Mouse (Mus musculus) heart, postnatal 0 days (tissue): ENCODE measurements around the gene Oard1. TPM values are rescaled to one million over a fixed set of nuclear protein-coding genes. Genes with fewer than 3 reads are reported as not detected.

Source experiments
- ATAC-seq: fragments of 200-750 bp; cut with Nextera tagmentation; 2 replicates; pipeline ENCODE4 v1.8.0; 2017; ENCODE audit warnings: low read depth, moderate number of reproducible peaks, moderate library complexity; ENCODE audit not compliant: insufficient read depth
- DNase-seq: peaks from one replicate; pipeline ENCODE4 v3.0.0-alpha.2; 2016; ENCODE audit warnings: low spot score
- H3K27ac ChIP-seq: fragments of 300-500 bp; sonication (generic); 2 replicates; pipeline ENCODE4 v1.5.1; 2014; ENCODE audit warnings: low read depth, mild to moderate bottlenecking
- H3K27me3 ChIP-seq: fragments of 300-500 bp; sonication (generic); 2 replicates; pipeline ENCODE4 v1.6.1; 2014; ENCODE audit warnings: low read length, mixed read lengths; ENCODE audit not compliant: control insufficient read depth, insufficient read depth
- H3K36me3 ChIP-seq: fragments of 300-500 bp; sonication (generic); replicated peaks from 2 replicates; pipeline ENCODE4 v1.6.1; 2014; ENCODE audit warnings: low read length, mixed read lengths; ENCODE audit not compliant: control insufficient read depth, insufficient read depth
- H3K4me1 ChIP-seq: fragments of 300-500 bp; sonication (generic); 2 replicates; pipeline ENCODE4 v1.6.1; 2014; ENCODE audit warnings: antibody characterized with exemption; ENCODE audit not compliant: control insufficient read depth, insufficient read depth
- H3K4me2 ChIP-seq: fragments of 300-500 bp; sonication (generic); 2 replicates; pipeline ENCODE4 v1.6.1; 2014; ENCODE audit warnings: low read depth, mild to moderate bottlenecking, low read length, moderate library complexity
- H3K4me3 ChIP-seq: fragments of 300-500 bp; sonication (generic); 2 replicates; pipeline ENCODE4 v1.5.1; 2014; ENCODE audit warnings: low read depth, low read length
- H3K9ac ChIP-seq: fragments of 300-500 bp; sonication (generic); replicated peaks from 2 replicates; pipeline ENCODE4 v1.6.1; 2014; ENCODE audit warnings: low read depth, low read length, mixed read lengths
- H3K9me3 ChIP-seq: fragments of 300-500 bp; sonication (generic); replicated peaks from 2 replicates; pipeline ENCODE4 v1.6.1; 2016; ENCODE audit warnings: low read length; ENCODE audit not compliant: control insufficient read depth
- CTCF ChIP-seq: IDR thresholded peaks from 2 replicates; pipeline ENCODE4 v1.5.1; 2016; ENCODE audit warnings: antibody characterized with exemption, control low read depth, low read depth
- EP300 ChIP-seq: IDR thresholded peaks from 2 replicates; pipeline ENCODE4 v1.6.1; 2016; ENCODE audit warnings: antibody characterized with exemption, low read depth
- WGBS: fragments of 180-500 bp; shearing (Covaris S2); extraction: QIAGEN DNeasy Blood & Tissue Kit; methylation state at CpG from one replicate; pipeline ENCODE4 v1.1.7; 2014; 5-methylcytosine and 5-hydroxymethylcytosine counted together
- polyA plus RNA-seq: library from polyadenylated mRNA; unstranded; fragments of >200 nt; fragmentation: Nextera tagmentation; extraction: Ambion mirVana; gene quantifications from 2 replicates; pipeline ENCODE4 v1.2.1, GENCODE M21; 2015
- total RNA-seq: library from RNA; depleted of rRNA; stranded (reverse); fragments of >200 nt; gene quantifications from 2 replicates; pipeline ENCODE4 v1.2.3, GENCODE M21; 2014; ENCODE audit warnings: low replicate concordance

Oard1 gene
- total and polyA plus RNA-seq, 2 experiments from 2014 or later = 7.1 to 30.3 TPM

- WGBS = under 1% methylated on average over 46 of the region's 47 CpGs
- 0 out of 2 replicates have a peak, but pooled peaks cover 6% of the 10 kb centered on the region for H3K36me3 ChIP-seq
These were observed 1.1 kb upstream of the Oard1 start for GRCm38 (mm10) chr17:48408526-48409291.

GRCm38 (mm10) chr17:48410299-48410785, 528 bp downstream of the Oard1 start:
- WGBS = under 1% methylated on average over 13 of the region's 13 CpGs
- H3K36me3 ChIP-seq = peaks cover 21% of the 10 kb centered on the region; the same call in 1 of the 2 replicates
- H3K27me3 ChIP-seq = no peaks in the 10 kb centered on the region
- ATAC-seq (no peak), DNase-seq (no peak)
- peak overlapping the region; percentile 76 for H3K4me2 ChIP-seq
- no peak for TF ChIP-seq EP300
- TF ChIP-seq CTCF = no peak
- H3K4me3 ChIP-seq = peak overlapping the region; percentile 87
- H3K9me3 ChIP-seq = no peaks in the 10 kb centered on the region
- H3K9ac ChIP-seq = peak overlapping the region; percentile 63
- H3K4me1 ChIP-seq = peaks cover 31% of the 10 kb centered on the region
- peak overlapping the region; percentile 99 for H3K27ac ChIP-seq

More at GRCm38 (mm10) chr17:48408526-48409291, 1.1 kb upstream of the Oard1 start:
- Histone ChIP-seq H3K9ac (peak overlapping the region; percentile 96), H3K4me3 (peak overlapping the region; percentile 87), H3K9me3 (no peaks in the 10 kb centered on the region), H3K27ac (peak overlapping the region; percentile 99), H3K27me3 (no peaks in the 10 kb centered on the region), H3K4me2 (peak overlapping the region; percentile 78), H3K4me1 (peaks cover 31% of the 10 kb centered on the region)
- ATAC-seq (peak; percentile 28), DNase-seq (peak; percentile 71)
- TF ChIP-seq EP300 (no peak), CTCF (no peak)

GRCm38 (mm10) chr17:48411241-48411640, 1.4 kb downstream of the Oard1 start:
- 41% methylated on average over 8 of the region's 8 CpGs for WGBS
- peak overlapping the region; percentile 99; the same call in 1 of the 2 replicates for H3K27ac ChIP-seq
- no peak for ATAC-seq

GRCm38 (mm10) chr17:48416011-48416410, 6.2 kb downstream of the Oard1 start:
- H3K9ac ChIP-seq = 0 out of 2 replicates have a peak overlapping the region, but pooled peaks have one; percentile 2
- 48% methylated on average over 7 of the region's 7 CpGs for WGBS
- peak; percentile 53 for DNase-seq
- H3K27me3 ChIP-seq = no peaks in the 10 kb centered on the region
- H3K9me3 ChIP-seq = no peaks in the 10 kb centered on the region
- H3K36me3 ChIP-seq = peaks cover 73% of the 10 kb centered on the region
- ATAC-seq = peak; percentile 50; the same call in 1 of the 2 replicates
- TF ChIP-seq EP300 (0 out of 2 replicates have a peak, but pooled peaks have one; percentile 27), CTCF (no peak)
- H3K27ac ChIP-seq = peak overlapping the region; percentile 36
- no peak overlapping the region for H3K4me2 ChIP-seq
- H3K4me3 ChIP-seq = no peak overlapping the region
- H3K4me1 ChIP-seq = 0 out of 2 replicates have a peak, but pooled peaks cover 8% of the 10 kb centered on the region

More at GRCm38 (mm10) chr17:48411241-48411640, 1.4 kb downstream of the Oard1 start:
- Histone ChIP-seq H3K4me2 (peak overlapping the region; percentile 76), H3K36me3 (peaks cover 29% of the 10 kb centered on the region), H3K9ac (peak overlapping the region; percentile 63), H3K27me3 (no peaks in the 10 kb centered on the region), H3K4me3 (peak overlapping the region; percentile 87), H3K4me1 (peaks cover 23% of the 10 kb centered on the region), H3K9me3 (no peaks in the 10 kb centered on the region)
- no peak for DNase-seq
- TF ChIP-seq CTCF (no peak), EP300 (no peak)

DNA sequence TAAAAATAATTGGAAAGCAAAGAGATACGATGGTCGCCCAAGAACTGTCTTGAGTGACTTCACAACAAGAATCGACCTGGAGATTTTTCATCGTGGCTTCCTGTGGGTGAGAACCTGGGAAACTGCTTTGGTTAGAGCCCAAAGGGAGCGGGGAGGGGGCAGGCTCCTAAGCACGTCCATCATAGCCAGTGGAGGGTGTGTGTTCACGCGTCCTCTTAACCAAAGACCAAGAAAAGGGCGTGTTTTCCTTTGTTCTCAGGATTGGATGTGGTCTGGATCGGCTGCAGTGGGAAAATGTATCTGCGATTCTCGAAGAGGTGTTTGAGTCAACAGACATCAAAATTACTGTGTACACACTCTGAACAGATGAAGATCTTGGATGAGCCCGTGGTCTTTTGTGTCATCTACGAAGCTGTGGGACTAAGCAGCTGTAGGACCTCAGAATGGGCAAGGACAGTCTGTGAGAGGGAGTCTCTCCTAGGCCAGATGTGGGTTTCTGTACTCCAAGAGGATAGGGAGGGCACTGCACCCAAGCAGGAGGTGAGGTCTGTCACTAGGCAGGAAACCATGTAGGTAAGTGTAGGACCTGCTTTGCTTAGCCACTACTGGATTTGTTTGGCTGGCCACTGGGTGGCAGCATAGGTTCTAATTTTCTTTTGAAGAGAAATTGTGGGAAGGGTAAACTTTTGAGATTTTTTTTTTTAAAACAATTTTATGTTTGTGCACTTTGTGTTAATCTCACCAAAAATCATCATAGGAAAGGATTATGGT, 6.8 kb downstream of the Oard1 start:
- H3K9me3 ChIP-seq = no peaks in the 10 kb centered on the region
- peak overlapping the region; percentile 36 for H3K27ac ChIP-seq
- WGBS = 68% methylated on average over 14 of the region's 14 CpGs
- no peak overlapping the region for H3K4me2 ChIP-seq
- H3K36me3 ChIP-seq = peaks cover 79% of the 10 kb centered on the region
- peak; percentile 77 for ATAC-seq
- no peak overlapping the region for H3K4me3 ChIP-seq
- TF ChIP-seq CTCF = peak; percentile 58
- TF ChIP-seq EP300 = no peak
- no peaks in the 10 kb centered on the region for H3K27me3 ChIP-seq
- H3K4me1 ChIP-seq = 0 out of 2 replicates have a peak, but pooled peaks cover 4% of the 10 kb centered on the region
- DNase-seq = peak; percentile 76
- no peak overlapping the region for H3K9ac ChIP-seq
